Mouse (Mus musculus): Measurements from ENCODE around the gene Themis. TPM values are rescaled to one million over a fixed set of nuclear protein-coding genes. Genes with fewer than 3 reads are reported as not detected.

Themis gene
- polyA plus RNA-seq (2015; fragmentation: Nextera tagmentation; extraction: Ambion mirVana), result not detected in 2 replicates

GRCm38 (mm10) chr10:28668261-28668660, at the start of gene Themis:
Gene Themis (plus strand): TSS chr10:28668360.
- Histone ChIP-seq H3K4me2 (ENCODE audit: low read length) (no peak within 1 kb of the TSS), H3K9me3 (ENCODE audit: control insufficient read depth, low read length) (no peaks in the 10 kb centered on the region), H3K4me1 (replicated peaks; ENCODE audit: control insufficient read depth, insufficient read depth, low read length) (no peaks in the 10 kb centered on the region), H3K27ac (ENCODE audit: low read length) (no peak within 1 kb of the TSS), H3K4me3 (replicated peaks; ENCODE audit: low read length) (no peak within 1 kb of the TSS), H3K36me3 (ENCODE audit: control insufficient read depth, insufficient read depth) (no peaks in the 10 kb centered on the region), H3K9ac (replicated peaks; ENCODE audit: low read depth, low read length) (no peak within 1 kb of the TSS), H3K27me3 (replicated peaks; ENCODE audit: control insufficient read depth, insufficient read depth, low read length) (no peaks in the 10 kb centered on the region)
- no peak for ATAC-seq
- WGBS, result 62% methylated on average over 5 of the region's 5 CpGs

GRCm38 (mm10) chr10:28619415-28619814, 48.7 kb upstream of the Themis start:
- Histone ChIP-seq H3K9ac (replicated peaks; ENCODE audit: low read depth, low read length) (no peak overlapping the region), H3K4me3 (replicated peaks; ENCODE audit: low read length) (no peak overlapping the region), H3K36me3 (ENCODE audit: control insufficient read depth, insufficient read depth) (no peaks in the 10 kb centered on the region), H3K27me3 (replicated peaks; ENCODE audit: control insufficient read depth, insufficient read depth, low read length) (no peaks in the 10 kb centered on the region), H3K4me1 (replicated peaks; ENCODE audit: control insufficient read depth, insufficient read depth, low read length) (no peaks in the 10 kb centered on the region), H3K27ac (ENCODE audit: low read length) (no peak overlapping the region), H3K4me2 (ENCODE audit: low read length) (no peak overlapping the region), H3K9me3 (ENCODE audit: control insufficient read depth, low read length) (no peaks in the 10 kb centered on the region)
- WGBS, result 74% methylated on average over 1 of the region's 1 CpGs
- ATAC-seq, result no peak

DNA sequence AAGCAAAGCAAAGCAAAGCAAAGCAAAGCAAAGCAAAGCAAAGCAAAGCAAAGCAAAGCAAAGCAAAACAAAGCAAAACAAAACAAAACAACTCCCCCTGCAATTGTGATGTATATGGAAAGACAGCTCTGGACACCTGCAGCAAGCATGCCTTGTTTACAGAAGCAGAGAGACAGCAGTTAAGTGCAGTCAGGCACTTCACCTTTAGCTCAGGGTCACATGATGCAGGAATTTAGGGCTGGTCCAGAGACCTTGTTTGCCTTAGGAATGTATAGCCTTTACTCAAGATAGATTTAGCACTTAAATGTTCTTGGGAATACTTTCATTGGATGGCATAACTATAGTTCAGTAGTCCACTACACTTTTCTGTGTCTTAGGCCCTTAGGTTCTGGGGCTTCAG, 32.1 kb upstream of the Themis start:
- Histone ChIP-seq H3K9ac (replicated peaks; ENCODE audit: low read depth, low read length) (no peak overlapping the region), H3K4me2 (ENCODE audit: low read length) (no peak overlapping the region), H3K4me3 (replicated peaks; ENCODE audit: low read length) (no peak overlapping the region), H3K4me1 (replicated peaks; ENCODE audit: control insufficient read depth, insufficient read depth, low read length) (no peaks in the 10 kb centered on the region), H3K27ac (ENCODE audit: low read length) (no peak overlapping the region), H3K36me3 (ENCODE audit: control insufficient read depth, insufficient read depth) (no peaks in the 10 kb centered on the region), H3K27me3 (replicated peaks; ENCODE audit: control insufficient read depth, insufficient read depth, low read length) (no peaks in the 10 kb centered on the region), H3K9me3 (ENCODE audit: control insufficient read depth, low read length) (no peaks in the 10 kb centered on the region)
- no peak for ATAC-seq

- H3K4me3 ChIP-seq (replicated peaks; ENCODE audit: low read length), result no peak overlapping the region
- WGBS, result 74% methylated on average over 2 of the region's 2 CpGs
- H3K27ac ChIP-seq (ENCODE audit: low read length), result no peak overlapping the region
- ATAC-seq, result peak; percentile 18; the same call in 1 of the 2 replicates
- H3K4me2 ChIP-seq (ENCODE audit: low read length), result no peak overlapping the region
- no peaks in the 10 kb centered on the region for H3K9me3 ChIP-seq (ENCODE audit: control insufficient read depth, low read length)
- H3K4me1 ChIP-seq (replicated peaks; ENCODE audit: control insufficient read depth, insufficient read depth, low read length), result no peaks in the 10 kb centered on the region
- H3K36me3 ChIP-seq (ENCODE audit: control insufficient read depth, insufficient read depth), result no peaks in the 10 kb centered on the region
- H3K27me3 ChIP-seq (replicated peaks; ENCODE audit: control insufficient read depth, insufficient read depth, low read length), result no peaks in the 10 kb centered on the region
- H3K9ac ChIP-seq (replicated peaks; ENCODE audit: low read depth, low read length), result no peak overlapping the region
These were observed 26.3 kb upstream of the Themis start for GRCm38 (mm10) chr10:28641887-28642286.

- no peak overlapping the region for H3K4me3 ChIP-seq (replicated peaks; ENCODE audit: low read length)
- WGBS, result 90% methylated on average over 2 of the region's 2 CpGs
- H3K9me3 ChIP-seq (ENCODE audit: control insufficient read depth, low read length), result no peaks in the 10 kb centered on the region
- ATAC-seq, result no peak
- H3K4me2 ChIP-seq (ENCODE audit: low read length), result no peak overlapping the region
- H3K27me3 ChIP-seq (replicated peaks; ENCODE audit: control insufficient read depth, insufficient read depth, low read length), result no peaks in the 10 kb centered on the region
- H3K27ac ChIP-seq (ENCODE audit: low read length), result no peak overlapping the region
- H3K36me3 ChIP-seq (ENCODE audit: control insufficient read depth, insufficient read depth), result no peaks in the 10 kb centered on the region
- H3K9ac ChIP-seq (replicated peaks; ENCODE audit: low read depth, low read length), result no peak overlapping the region
- no peaks in the 10 kb centered on the region for H3K4me1 ChIP-seq (replicated peaks; ENCODE audit: control insufficient read depth, insufficient read depth, low read length)
These were observed 20.3 kb upstream of the Themis start for GRCm38 (mm10) chr10:28647855-28648254.

DNA sequence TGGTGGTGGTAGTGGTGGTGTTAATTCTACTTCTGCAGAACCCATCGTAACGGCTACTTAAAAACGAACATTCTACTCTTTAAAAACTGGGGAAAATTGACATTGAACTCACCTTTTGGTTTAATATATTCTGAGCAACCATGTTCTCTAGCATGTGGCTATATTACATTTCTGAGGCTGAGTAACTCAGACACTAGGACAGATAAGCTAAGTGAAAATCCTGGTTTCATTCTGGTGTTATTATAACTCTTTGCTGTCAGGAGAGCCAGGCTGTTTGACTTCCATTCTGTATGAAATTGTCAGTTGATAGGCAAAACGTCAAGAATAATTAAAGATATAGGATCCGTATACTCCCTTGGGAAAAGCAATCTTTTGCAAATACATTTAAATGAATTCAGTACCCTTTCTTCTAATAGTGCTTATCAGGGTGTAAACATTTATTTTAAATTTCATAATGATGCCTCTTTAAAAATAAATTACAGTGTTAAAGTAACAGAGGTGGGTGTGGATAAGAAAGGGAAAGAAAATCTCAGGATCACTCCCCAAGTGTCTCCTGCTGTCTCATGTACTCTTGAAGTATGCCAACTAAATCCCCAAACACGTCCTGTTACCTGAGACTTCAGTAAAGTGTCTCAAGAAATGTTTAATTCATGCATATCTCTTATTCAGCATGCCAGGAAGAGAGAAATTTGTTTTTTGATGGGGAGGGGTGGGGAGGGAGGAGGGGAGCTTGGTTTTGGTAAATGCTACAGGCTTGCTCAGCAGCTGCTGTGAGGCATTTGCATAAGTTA, 18.9 kb upstream of the Themis start:
- no peaks in the 10 kb centered on the region for H3K9me3 ChIP-seq (ENCODE audit: control insufficient read depth, low read length)
- H3K36me3 ChIP-seq (ENCODE audit: control insufficient read depth, insufficient read depth), result no peaks in the 10 kb centered on the region
- H3K27me3 ChIP-seq (replicated peaks; ENCODE audit: control insufficient read depth, insufficient read depth, low read length), result no peaks in the 10 kb centered on the region
- WGBS, result 67% methylated on average over 6 of the region's 6 CpGs
- no peaks in the 10 kb centered on the region for H3K4me1 ChIP-seq (replicated peaks; ENCODE audit: control insufficient read depth, insufficient read depth, low read length)
- no peak overlapping the region for H3K9ac ChIP-seq (replicated peaks; ENCODE audit: low read depth, low read length)
- no peak overlapping the region for H3K27ac ChIP-seq (ENCODE audit: low read length)
- no peak overlapping the region for H3K4me3 ChIP-seq (replicated peaks; ENCODE audit: low read length)
- H3K4me2 ChIP-seq (ENCODE audit: low read length), result no peak overlapping the region
- peak; percentile 84 for ATAC-seq

DNA sequence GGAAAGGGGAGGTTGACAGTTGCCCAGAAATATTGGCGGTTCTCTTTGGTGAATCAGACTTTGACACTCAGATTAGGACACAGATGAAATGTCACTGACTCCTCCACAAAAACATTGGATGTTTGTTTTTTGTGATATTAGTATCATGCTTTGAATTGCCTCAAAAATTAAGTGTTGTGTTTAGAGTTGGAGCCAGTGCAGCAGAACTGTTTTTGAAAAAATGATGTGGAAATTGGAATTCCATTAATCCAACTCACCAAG, 18.3 kb upstream of the Themis start:
- Histone ChIP-seq H3K4me2 (ENCODE audit: low read length) (no peak overlapping the region), H3K27ac (ENCODE audit: low read length) (no peak overlapping the region), H3K9me3 (ENCODE audit: control insufficient read depth, low read length) (no peaks in the 10 kb centered on the region), H3K9ac (replicated peaks; ENCODE audit: low read depth, low read length) (no peak overlapping the region), H3K4me3 (replicated peaks; ENCODE audit: low read length) (no peak overlapping the region), H3K4me1 (replicated peaks; ENCODE audit: control insufficient read depth, insufficient read depth, low read length) (no peaks in the 10 kb centered on the region), H3K27me3 (replicated peaks; ENCODE audit: control insufficient read depth, insufficient read depth, low read length) (no peaks in the 10 kb centered on the region), H3K36me3 (ENCODE audit: control insufficient read depth, insufficient read depth) (no peaks in the 10 kb centered on the region)
- 17% methylated on average over 1 of the region's 1 CpGs for WGBS
- no peak for ATAC-seq

DNA sequence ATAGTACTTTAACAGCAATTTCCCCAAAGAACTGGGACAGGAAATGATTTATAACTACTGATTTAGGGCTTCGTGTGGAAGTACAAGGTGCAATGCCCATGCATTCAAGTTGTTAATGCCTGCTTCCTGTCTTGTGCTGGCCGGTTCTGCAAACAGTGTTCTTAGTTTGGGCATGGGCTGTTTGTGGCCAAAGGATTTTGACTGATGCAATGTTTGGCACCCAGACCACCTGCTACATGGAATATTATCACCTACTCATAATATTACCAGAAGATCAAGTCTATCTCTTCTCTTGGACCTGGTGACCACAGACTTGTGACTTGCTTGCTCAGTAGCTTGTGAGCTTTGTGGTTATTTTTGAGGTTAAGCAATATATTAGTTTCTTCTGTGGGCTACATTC, 16.2 kb upstream of the Themis start:
- no peak overlapping the region for H3K27ac ChIP-seq (ENCODE audit: low read length)
- no peaks in the 10 kb centered on the region for H3K9me3 ChIP-seq (ENCODE audit: control insufficient read depth, low read length)
- H3K36me3 ChIP-seq (ENCODE audit: control insufficient read depth, insufficient read depth), result no peaks in the 10 kb centered on the region
- H3K4me2 ChIP-seq (ENCODE audit: low read length), result no peak overlapping the region
- 90% methylated on average over 2 of the region's 2 CpGs for WGBS
- no peaks in the 10 kb centered on the region for H3K4me1 ChIP-seq (replicated peaks; ENCODE audit: control insufficient read depth, insufficient read depth, low read length)
- no peak for ATAC-seq
- no peaks in the 10 kb centered on the region for H3K27me3 ChIP-seq (replicated peaks; ENCODE audit: control insufficient read depth, insufficient read depth, low read length)
- no peak overlapping the region for H3K9ac ChIP-seq (replicated peaks; ENCODE audit: low read depth, low read length)
- no peak overlapping the region for H3K4me3 ChIP-seq (replicated peaks; ENCODE audit: low read length)

- H3K36me3 ChIP-seq (ENCODE audit: control insufficient read depth, insufficient read depth), result no peaks in the 10 kb centered on the region
- no peak overlapping the region for H3K9ac ChIP-seq (replicated peaks; ENCODE audit: low read depth, low read length)
- H3K27me3 ChIP-seq (replicated peaks; ENCODE audit: control insufficient read depth, insufficient read depth, low read length), result no peaks in the 10 kb centered on the region
- ATAC-seq, result no peak
- no peak overlapping the region for H3K4me2 ChIP-seq (ENCODE audit: low read length)
- no peaks in the 10 kb centered on the region for H3K9me3 ChIP-seq (ENCODE audit: control insufficient read depth, low read length)
- no peak overlapping the region for H3K27ac ChIP-seq (ENCODE audit: low read length)
- H3K4me3 ChIP-seq (replicated peaks; ENCODE audit: low read length), result no peak overlapping the region
- no peaks in the 10 kb centered on the region for H3K4me1 ChIP-seq (replicated peaks; ENCODE audit: control insufficient read depth, insufficient read depth, low read length)
These were observed 13.4 kb upstream of the Themis start for GRCm38 (mm10) chr10:28654733-28655132.

- 61% methylated on average over 6 of the region's 6 CpGs for WGBS
- ATAC-seq, result no peak
- no peaks in the 10 kb centered on the region for H3K4me1 ChIP-seq (replicated peaks; ENCODE audit: control insufficient read depth, insufficient read depth, low read length)
These were observed 3.0 kb upstream of the Themis start for GRCm38 (mm10) chr10:28665141-28665540.

More at GRCm38 (mm10) chr10:28665141-28665540, 3.0 kb upstream of the Themis start:
- H3K9ac ChIP-seq (replicated peaks; ENCODE audit: low read depth, low read length), result no peak overlapping the region
- no peaks in the 10 kb centered on the region for H3K9me3 ChIP-seq (ENCODE audit: control insufficient read depth, low read length)
- no peak overlapping the region for H3K4me2 ChIP-seq (ENCODE audit: low read length)
- no peak overlapping the region for H3K4me3 ChIP-seq (replicated peaks; ENCODE audit: low read length)
- no peaks in the 10 kb centered on the region for H3K27me3 ChIP-seq (replicated peaks; ENCODE audit: control insufficient read depth, insufficient read depth, low read length)
- no peaks in the 10 kb centered on the region for H3K36me3 ChIP-seq (ENCODE audit: control insufficient read depth, insufficient read depth)
- H3K27ac ChIP-seq (ENCODE audit: low read length), result no peak overlapping the region

All from forebrain, embryonic 16.5 days (tissue).